Mouse (Mus musculus): ENCODE measurements around the gene Chrm4.

DNA sequence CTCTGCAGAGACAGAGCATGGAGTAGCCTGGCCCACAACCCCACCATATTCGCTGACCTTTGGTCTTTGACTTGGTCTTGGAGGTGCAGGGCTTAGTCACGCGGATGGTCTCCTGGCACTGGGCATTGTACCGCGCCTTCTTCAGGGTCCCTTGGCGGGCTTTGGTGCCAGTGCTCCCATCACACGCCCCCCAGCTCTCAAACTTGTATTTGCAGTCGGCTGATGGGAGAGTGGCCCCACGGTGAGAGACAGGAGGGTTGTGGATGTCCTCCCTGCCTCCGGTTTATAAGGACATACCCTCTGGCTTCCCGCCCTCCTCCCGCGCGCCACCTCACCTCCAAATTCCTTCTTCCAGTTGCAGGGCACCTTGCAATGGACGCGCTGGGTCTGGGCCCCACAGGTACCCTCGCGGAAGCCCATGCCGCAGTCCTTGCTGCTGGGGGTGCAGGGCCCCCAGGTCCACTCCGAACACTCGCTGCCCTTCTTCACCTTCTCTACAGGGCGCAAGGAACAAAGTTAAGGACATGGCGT lies 3.8 kb downstream of the Chrm4 start:
- TF ChIP-seq CTCF (IDR thresholded peaks at IDR 0.05; ENCODE audit: low read depth, low read length) (no peak), POLR2A (IDR thresholded peaks at IDR 0.05; ENCODE audit: extremely low read depth, insufficient read depth, low read length) (no peak)
